Mouse (Mus musculus) retina, postnatal 1 day (tissue): ENCODE data around the gene Kera.

ENCODE experiments used
- DNase-seq: peaks from one replicate; pipeline ENCODE4 v3.0.0-alpha.2; 2012

The Kera gene

DNA sequence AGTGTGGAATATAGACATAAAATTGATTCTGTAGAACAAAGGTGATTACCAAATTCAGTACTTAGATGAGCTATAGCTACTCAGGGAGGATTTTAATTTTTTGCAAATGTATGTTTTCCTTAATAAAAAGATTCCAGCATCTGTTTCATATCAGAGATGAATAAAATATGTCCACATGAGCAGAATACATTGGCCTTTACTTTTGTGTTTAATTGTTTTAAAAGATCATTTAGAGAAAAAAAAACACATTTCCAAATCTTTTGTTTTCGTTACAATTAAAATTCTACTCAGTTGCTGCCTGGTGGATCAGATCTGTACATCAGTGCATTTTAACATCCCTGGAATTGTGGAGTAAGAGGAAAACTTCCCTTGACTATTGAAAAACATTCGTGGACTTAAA lies at the start of gene Kera:
TSS of gene Kera (plus strand) at position 301 of the 400 bp plus-strand sequence.
- DNase-seq, result no peak

GRCm38 (mm10) chr10:97564957-97565856 lies 41.5 kb upstream of the Kera start, which contains the start of gene Lum:
Gene Lum, plus strand, starts transcription at chr10:97565128.
- DNase-seq, result no peak

- DNase-seq, result no peak
Observed at GRCm38 (mm10) chr10:97567489-97568135, 39.1 kb upstream of the Kera start.

GRCm38 (mm10) chr10:97582543-97583231 lies 24.0 kb upstream of the Kera start:
- no peak for DNase-seq

- DNase-seq, result no peak
Observed at GRCm38 (mm10) chr10:97584176-97584575, 22.5 kb upstream of the Kera start.

GRCm38 (mm10) chr10:97587159-97587558 lies 19.5 kb upstream of the Kera start:
- DNase-seq, result no peak

GRCm38 (mm10) chr10:97589574-97589973 lies 17.1 kb upstream of the Kera start:
- no peak for DNase-seq

DNA sequence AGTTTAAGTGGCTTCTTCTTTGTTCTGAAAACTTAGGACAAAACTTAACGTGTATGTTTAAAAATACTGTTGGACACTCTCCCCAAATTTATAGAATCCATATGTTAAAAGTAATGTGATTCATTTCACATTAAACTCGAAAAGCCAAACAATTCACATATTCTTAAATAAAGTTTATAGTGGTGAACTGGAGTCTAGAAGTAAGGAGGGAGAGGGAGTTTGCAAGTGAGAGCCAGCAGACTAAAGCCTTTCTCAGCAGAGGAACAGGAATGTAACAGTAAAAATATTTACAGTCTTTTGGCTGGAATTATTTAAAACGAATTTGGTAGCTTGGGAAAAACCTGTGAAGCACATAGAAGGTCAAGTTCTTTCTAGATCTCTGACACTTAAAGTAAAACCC lies 15.6 kb upstream of the Kera start:
- no peak for DNase-seq

DNA sequence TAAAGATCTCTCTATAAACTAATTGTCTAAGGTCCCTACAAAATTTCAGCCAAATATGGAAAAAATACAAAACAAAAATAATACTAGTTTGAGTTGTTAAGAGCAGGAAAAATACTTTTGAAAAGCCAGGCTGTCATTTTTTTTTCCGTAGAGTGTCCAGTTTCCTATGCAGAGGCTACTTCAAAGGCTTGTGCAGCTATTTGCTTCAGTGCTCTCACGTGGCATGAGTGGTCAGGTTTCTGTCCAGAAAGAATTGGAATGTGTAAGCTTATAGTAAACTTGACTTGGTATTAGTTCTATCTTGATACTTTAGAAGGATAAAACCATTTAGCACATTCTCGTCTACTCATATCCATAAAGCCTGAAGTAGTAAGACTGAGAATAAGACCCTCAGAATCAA lies 15.0 kb upstream of the Kera start:
- no peak for DNase-seq

GRCm38 (mm10) chr10:97595680-97596079 lies 11.0 kb upstream of the Kera start:
- DNase-seq, result no peak

DNA sequence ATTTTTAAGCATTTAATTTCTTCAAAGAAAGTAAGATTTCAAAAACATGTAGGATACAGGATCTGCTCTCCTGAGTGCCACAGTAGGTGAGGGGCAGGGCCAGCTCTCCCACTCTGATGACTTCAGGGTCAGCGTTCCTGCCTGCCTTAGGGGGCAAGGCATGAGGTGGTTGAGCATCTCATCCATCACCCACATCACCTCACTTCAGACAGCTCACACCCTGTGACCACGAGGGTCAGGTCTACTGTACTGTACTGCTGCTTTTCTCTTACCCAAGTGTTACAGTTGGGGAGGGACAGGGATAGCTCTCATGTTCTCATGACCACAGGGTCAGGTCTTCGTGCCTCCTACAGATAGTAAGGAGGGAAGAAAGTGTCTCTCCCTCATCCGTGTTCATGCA lies 4.9 kb upstream of the Kera start:
- DNase-seq, result no peak

DNA sequence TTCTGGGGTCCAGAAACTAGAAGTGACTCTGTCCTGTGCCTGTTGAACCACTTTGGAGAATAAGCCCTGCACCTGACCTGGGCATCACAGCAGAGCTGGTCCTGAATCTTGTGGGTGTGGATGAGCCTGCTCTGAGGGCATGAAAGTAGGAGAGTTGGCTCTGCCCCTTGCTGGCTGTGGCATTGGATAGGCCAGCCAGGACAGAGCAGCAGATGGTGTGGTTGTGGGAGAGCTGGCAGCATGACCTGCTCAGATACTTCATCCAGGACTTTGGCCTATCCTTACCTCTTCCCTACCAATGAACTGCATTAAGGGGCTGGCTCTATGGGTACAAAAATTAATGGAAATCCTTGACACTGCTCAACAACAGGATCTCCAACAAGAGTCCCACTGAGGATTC lies 3.4 kb upstream of the Kera start:
- DNase-seq, result no peak

DNA sequence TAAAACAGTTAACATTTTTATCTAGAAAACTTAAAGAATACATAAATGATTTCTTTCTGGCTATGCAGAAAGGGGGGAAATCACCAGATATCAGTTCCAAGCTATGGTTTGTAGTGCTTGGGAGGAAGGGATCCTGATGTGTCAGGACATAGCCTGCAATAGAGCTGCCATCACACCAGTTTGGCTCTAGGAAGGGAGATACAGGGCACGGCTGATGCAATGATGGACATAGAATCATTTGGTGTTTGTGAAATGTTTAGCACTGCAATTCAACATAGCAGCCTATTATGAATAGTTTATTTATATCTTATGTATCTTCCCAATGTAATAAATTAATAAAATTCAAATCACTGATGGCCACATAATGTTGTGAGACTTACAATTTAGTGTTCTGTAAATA lies 15.6 kb downstream of the Kera start:
- DNase-seq, result no peak

DNA sequence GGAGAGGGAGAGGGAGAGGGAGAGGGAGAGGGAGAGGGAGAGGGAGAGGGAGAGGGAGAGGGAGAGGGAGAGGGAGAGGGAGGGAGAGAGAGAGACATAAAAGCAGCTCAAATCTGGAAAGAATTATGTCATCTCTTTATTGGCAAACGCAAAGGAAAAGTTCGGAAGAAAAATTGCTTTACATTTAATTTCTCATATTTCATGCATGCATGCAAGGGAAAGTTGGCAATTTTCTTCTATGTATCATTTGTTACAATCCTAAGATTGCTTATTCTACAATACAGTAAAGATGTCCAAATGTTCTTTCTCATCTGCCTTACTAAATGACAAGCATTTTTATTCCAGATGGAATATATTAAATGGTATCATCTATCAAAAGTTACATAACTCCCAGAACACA lies 17.7 kb downstream of the Kera start:
- DNase-seq, result no peak

DNA sequence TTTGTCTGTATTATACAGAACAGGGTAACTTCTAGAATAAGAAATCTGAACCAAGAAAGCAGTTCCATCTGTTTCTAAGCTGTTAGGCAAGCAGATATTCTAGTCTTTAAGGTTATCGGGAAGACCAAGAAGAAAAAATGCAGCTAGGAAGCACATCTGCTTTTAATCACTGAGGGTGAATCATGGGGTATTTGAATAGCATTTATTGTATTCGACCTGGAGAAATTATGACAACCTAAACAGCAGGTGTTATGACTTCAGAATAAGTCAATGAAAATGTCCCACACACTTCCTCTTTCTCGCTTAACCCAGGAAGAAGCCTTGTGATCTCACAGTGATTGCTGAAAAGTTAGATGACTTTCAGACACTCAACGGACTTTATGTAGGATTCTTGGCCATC lies 18.4 kb downstream of the Kera start:
- no peak for DNase-seq

DNA sequence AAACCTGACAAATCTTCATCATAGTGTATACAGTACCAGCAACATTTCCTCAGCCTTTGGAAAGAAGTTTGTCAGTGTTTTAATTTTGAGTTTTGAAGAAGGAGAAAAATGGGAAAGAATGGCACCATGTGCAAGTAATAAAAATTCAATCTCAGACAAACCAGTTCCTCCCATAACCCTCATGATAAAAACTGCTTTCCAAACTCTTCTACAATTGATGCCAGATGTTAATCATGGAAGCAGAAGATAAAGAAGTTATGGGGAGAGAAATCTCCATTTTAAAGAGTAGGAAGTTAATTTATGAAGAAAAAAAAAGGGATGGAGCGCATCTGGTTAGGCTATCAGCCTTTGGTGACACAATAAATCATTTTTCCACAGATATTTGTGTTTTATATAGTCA lies 19.9 kb downstream of the Kera start:
- DNase-seq, result no peak

GRCm38 (mm10) chr10:97631061-97631460 lies 24.4 kb downstream of the Kera start:
- DNase-seq, result no peak

- no peak for DNase-seq
Observed at GRCm38 (mm10) chr10:97641926-97642325, 35.2 kb downstream of the Kera start.

GRCm38 (mm10) chr10:97643768-97644167 lies 37.1 kb downstream of the Kera start, which contains the start of gene Epyc:
Gene Epyc, plus strand, starts transcription at chr10:97644068.
- no peak for DNase-seq

GRCm38 (mm10) chr10:97650334-97650733 lies 43.7 kb downstream of the Kera start:
- no peak for DNase-seq

- no peak for DNase-seq
Observed at GRCm38 (mm10) chr10:97659489-97659888, 52.8 kb downstream of the Kera start.
